Mouse (Mus musculus) kidney, postnatal 36 days (tissue): ENCODE measurements at regions not wholly inside any gene's neighbourhood (a gene's known extent, or its start where the extent isn't known, plus 50 kb on each side); places are given as distances from the start of the nearest gene placed in this dataset.

Source experiments
- DNase-seq, 2 experiments: peaks; one replicate each; pipeline ENCODE4 v3.0.0; 2021 to 2022; ENCODE audit warnings: mixed read lengths in 2 of 2

DNA sequence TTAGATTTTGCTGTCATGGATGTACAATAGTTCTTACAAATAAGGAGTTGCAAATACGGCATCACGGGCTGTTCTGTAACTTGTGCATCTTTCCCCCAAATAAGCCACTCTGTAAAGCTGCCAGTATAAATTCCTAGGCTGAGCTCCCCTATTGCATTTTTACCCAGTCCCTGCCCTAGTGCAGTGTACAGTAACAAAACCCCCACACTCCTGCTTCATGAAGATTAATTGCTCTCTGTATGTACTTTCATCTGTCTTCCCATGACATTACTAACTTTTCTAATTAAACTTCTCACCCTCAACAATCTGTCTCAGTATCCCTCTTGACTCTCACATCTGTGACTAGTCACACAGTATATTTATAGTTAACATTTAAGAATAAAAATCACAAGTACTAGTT lies 73.4 kb downstream of the Tm4sf1 start:
- no peak for DNase-seq

DNA sequence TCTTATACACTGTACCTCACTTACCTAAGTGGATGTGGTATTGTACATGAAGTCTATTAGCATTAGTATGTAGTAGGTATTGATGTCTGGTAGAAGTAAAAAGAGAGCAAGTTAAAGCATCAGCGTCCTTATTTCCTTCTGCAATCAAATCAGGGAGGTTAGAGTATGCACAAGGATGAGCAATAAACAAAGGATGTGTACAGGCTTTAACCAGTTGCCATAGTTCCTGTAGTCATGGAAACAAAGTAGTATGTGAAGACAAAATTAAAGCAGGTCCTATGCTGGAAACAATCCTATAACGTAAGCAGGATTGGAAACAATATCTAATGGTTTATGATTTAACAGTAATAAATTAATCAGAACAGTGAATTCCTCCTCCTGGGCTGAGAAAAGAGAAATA lies 78.0 kb downstream of the Tm4sf1 start:
- DNase-seq = no peak

DNA sequence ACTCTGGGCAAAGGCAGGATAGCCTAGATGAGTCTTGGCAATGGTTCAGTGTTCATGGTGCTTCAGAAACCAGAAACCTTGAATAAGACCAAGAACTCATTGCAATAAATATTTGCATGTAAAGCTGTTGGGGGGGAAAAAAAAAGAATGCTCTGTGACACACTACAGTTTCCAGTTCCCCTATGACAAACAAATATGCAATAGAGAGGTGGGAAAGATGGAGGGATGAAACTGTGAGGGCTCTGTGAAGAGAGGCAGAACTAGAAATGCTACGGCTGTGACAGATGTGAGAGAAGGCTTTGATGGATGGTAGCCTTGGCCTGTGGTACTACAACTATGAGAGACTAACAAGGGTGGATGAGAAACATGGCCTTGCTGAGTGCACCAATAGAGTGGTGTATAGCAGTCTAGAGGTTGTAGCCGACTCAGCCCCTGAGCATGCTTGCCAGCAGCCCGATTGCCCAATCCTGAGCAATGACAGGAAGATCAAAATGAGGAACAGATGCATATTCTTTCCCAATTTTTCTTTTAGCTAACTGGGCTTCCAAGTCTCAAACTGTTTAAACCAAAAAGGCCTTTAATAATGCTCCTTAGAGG lies 79.4 kb downstream of the Tm4sf1 start:
- no peak for DNase-seq

DNA sequence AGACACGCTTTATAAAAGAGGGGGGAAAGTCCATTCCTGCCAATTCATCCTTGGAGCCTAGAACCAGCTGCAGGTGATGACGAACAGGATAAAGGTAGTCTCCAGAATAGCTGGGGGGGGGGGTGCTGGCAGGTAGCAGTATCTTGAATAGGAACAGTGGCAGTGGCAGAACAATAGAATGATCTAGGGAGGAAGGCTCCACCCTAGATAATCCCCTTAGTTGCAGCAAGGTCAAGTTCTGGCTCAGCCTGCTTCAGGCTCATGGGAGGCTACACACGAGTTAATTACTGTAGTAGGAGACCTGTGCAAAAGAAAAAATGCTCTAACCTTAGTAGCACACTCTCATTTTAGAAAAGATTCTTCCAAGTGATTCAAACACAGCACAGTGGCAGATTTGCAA lies 83.4 kb downstream of the Tm4sf1 start:
- DNase-seq = no peak

DNA sequence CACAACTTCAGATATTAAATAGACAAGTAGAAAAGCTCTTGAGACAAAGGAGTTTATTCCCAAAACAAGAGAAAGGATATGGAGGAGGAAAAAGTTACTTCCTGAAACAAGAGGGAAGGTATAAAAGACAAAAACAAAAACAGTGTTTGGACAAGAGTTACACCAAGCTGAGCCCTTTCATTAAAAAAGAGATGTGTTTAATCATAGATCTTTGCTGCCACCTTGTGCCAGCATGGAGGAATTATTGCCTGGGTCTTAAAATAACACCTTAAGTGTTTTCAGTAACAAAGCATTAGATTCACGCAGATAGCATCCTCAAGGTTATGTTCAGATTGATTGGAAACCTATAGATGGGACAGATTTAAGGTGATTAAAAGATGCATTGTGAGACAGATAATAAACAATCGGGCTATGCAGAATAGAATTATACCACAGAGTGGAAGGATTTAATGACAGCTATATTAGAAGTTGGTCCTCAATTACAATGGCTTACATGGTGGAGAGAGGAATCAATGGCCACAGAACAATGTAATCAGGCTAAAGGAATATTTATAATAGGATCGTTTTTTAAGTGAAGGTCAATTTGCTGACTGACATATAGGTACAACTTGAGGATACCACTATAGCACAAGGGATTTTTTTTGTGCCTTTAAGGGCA lies 97.6 kb downstream of the Tm4sf1 start:
- DNase-seq = peak; percentile 46 to 66

DNA sequence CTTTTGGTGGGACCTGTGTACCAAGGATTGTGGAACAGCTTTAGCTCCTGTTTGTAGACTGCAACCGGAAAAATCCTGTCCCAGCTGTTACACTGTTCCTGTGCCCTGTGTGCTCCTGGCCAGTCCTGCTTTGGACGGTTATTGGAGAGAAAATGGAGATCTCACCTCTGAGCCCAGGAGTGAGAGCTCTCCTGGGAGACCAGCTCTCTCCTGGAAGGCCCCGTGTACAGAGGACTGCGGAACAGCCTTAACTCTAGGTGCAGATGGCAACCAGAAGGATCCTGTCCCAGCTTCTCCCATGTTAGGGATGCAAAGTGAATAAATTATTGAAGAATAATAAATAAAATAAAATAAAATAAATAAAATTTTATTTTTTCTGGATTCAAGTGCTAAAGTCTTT lies 98.4 kb downstream of the Tm4sf1 start:
- DNase-seq = no peak

DNA sequence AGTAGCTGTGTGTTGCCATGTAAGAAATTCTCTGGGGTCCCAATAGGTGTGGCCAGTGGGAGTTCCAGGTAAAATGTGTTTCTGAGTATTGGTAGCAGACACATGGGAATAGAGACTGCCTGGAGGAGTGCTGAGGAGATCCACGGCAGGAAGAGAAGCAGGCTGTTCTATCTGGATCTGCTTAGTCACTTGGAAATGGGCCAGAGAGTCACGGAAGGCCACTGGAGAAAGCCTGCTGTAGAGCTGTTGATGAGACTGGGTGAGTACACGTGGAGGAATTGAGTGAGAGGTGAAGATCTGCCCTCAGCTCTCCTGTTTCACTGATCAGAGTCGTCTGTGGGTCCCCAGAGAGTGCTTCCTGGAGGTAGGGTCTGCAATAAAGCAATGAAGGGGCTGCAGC lies 120.2 kb downstream of the Tm4sf1 start:
- peak in 1 of 2 experiments; percentile 4 for DNase-seq

DNA sequence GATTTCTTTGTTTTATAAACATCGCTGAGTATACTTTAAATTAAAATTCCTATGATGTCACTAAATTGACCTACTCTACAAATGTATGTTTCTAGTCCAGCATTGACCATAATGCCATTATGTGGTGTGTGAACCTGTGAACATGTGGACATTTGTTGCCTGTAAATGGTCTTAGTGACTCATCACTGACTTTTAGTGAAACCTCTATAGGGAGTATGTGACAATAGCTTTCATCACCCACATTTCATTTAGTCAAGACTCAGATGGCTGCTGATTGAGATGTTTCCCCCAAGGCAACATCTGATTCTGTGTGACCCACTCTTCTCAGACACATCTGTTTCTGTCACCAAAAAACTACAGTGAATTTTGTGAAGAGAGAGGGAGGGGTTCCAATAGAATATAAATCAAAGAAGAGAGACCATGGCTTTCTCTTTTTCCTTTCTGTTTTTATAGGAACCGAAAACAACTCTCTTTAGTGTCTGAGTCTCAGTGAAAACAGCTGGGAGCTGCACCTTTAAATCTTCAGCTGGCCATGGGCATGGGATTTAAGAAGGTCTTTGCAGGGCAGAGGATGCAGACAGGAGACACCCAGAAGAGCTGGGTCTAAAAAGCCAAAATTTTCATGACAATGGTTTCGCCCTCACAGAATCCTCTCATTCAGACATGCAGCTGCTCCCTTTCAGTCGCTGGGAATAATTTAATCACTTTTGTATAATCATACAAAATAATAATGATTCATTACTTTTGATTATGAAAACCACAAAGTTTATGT lies 148.4 kb downstream of the Tm4sf1 start:
- DNase-seq = no peak

DNA sequence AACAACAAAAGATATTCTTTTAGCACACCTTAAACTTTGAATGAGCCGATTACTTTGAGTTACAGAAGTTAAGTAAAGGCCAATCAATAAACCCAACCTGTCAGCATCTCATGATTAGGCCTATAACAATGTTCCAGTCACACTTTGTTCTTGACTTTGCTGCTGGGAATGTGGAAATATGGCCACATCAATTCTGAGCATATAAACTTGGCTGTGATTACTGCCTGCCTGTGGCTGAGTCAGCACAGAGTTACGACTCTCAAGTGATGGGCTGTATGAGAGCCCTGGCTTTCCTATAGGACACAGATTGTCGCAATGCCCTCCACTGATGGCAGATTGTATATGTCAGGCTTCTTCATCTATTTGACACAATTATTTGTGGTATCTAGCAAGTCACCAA lies 152.6 kb downstream of the Tm4sf1 start:
- DNase-seq = no peak

DNA sequence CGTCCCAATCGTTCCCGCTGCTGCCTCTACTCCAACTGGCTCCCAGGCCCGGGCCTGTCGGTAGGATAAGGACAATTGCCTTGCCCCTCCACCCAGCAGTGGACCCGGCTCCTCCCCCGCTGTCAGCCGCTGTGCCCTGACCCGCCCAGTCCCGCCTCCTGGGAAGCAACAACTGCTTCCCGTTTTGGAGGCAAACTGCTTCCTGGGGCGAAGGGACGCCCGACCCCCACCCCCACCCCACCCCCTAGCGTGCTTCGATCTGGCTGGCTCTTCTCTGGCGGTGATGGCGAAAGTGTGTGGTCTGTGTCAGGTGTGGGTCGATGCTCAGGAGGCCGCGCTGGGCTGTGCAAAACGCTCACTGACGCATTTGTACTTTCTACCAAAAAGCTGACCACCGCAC lies 164.9 kb downstream of the Tm4sf1 start:
- DNase-seq = peak; percentile 5 to 33

DNA sequence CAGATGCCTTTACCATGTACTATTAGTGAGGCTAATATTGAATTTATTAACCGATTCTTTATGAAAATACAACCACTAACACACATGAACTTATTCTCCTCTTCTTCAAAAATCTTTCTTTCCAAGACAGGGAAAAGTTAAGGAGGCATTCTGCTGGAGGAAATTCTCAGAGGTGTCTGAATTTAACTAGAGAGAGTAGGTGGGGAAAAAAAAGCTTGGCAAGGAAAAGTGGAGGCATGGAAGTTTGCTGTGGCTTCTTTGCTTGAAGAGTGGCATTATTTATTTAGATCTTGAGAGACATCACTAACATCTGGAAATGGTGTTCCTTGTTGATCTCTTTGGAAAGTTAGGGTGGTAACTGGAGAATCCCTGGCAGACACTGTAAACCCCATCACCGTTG lies 173.2 kb downstream of the Tm4sf1 start:
- DNase-seq = no peak

DNA sequence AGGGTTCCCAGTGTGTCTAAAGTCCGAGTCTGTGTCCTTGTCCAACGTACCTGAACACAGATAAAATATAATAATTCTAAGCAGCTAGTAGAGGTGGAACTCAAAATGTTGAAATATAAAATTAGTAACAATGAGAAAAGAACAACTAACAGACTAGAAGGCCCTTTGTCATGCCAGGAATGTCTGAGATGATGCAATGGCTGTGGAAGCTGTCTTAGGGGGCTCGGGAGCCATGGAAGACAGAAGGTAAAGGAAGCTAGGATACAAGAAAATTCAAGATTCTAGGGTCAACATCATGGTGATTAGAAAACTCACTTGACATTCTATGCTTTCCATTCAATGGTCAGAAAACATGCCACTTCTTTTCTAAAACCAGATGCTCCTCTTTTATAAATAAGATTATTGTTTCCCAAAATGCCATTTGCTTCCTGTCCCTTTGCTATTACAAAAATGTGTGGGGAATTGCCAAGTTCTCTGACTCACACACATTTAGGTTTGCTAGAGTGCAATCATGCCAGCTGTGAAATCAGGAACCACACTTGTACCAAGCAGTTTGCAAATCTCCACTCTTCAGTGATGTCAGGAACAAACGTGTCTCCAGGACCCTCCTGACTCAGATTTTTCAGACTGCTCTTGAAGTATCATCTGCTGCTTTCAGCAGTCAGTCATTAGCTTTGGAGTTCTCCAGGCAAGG lies 175.8 kb downstream of the Tm4sf1 start:
- no peak for DNase-seq

DNA sequence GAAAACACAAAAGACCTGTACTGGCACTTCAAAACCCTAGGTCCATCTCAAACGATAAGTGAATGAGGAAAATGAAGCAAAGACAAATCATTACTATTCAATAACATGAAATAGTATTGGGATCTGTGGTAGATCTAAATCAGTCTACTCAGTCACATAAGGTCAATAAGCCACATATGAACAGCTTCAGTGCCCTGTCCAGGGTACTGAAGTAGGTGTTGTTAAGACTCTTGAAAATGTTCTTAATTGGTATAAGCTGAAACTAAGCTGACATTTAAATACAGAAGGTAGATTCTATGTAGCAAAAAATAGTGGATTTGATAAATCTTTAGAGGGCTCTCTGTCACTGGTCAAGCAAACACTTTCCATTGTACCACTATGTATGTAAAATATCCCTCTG lies 183.8 kb downstream of the Tm4sf1 start:
- DNase-seq = peak in 1 of 2 experiments; percentile 2

DNA sequence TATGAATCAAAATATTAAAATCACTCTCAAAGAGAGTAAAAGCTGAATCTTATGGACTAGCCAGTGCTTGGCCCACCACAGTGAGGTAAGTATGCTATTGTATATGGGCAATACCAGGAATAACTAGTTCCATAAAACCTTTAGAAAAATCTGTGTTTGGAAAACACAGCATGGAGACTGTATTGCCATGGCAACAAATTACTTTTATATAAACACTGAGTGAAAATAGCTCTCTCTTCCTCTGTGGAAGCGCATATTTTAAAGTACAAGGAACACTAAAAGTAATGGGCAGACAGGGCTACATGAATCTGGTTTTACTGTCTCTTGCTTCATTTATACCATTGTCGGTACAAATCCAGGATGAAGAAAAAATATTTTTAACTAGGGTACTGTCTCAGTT lies 199.5 kb downstream of the Tm4sf1 start:
- no peak for DNase-seq

DNA sequence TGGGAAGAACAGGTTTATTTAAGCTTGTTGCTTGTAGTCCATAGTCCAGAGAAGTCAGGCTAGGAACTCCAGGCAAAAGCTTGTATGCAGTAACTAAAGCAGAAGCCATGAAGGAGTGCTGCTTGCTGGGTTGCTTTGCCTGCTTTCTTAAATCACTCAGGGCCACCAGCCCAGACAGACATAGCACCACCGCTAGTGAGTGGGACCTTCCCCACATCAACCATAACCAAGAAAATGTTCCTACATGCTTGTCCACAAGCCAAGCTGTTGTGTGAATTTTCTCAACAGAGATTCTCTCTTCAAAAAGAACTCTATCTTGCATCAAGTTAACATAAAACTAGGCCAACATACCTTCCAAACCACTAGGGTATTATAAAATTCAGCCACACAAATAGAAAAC lies 201.3 kb downstream of the Tm4sf1 start:
- no peak for DNase-seq

DNA sequence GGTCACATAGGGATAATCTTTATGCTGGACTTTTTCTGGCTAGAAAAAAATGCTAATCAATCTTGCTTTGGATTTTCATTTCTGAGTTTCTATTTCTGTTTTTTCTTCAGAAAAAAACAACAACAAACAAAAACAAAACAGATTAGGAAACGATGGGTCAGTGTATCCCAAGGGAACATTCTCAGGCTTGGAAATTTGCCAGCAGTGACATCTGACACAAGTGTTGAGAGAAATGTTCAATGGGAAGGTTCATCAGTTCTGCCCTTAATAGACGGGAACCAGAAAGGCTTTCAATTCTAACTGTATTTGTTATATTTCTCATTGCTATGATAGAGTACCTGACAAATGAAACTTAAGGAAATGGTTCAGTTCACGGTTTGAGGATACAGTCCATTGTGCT lies 206.9 kb downstream of the Tm4sf1 start:
- no peak for DNase-seq

DNA sequence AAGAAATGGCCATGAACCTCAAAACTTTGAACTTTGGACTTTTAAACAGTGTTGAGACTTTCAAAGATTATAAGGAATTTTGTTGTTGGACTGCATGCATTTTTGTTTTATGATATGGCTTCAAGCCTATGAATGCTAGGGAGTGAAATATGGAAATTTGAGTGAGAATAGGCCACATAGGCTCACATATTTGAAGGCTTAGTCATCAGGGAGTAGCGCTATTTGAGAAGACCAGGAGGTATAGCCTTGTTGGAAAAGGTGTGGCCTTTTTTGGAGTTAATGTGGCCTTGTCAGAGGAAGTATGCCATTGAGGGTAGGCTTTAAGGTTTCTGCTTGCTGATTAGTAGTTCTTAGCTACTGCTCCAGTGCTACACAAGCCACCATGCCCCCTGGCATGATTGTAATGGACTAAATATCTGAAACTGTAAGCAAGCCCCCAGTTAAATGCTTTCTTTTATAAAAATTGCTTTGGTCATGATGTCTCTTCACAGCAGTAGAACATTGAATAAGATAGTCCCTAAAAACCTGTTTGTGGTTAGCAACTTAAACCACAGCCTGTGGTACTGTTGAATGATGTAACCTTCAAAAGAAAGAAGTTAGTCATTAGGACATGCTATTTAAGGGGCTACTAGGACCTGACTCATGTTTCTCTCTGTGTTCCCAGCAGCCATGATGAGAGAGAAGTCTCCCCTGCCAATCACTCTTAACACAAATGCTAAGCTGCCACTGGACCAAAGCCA lies 208.4 kb downstream of the Tm4sf1 start:
- DNase-seq = no peak

DNA sequence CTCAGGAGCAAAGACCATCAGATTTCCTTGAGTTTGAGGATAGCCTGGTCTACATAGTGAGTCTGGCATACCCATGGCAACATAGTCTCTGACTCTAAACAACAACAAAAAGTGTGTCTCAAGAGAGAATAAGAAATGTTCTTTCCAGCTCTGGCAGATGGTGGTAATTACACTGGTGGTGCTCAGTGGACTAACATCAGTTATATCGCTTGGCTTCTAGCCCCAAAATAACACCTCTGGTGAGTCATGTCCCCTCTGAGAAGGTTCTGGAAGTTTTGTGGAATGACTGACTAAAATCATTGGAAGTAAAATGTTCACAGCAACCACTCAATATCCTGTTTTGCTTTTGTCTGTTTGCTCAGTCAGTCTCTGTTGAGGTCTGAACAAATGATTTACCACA lies 227.3 kb downstream of the Tm4sf1 start:
- DNase-seq = no peak

DNA sequence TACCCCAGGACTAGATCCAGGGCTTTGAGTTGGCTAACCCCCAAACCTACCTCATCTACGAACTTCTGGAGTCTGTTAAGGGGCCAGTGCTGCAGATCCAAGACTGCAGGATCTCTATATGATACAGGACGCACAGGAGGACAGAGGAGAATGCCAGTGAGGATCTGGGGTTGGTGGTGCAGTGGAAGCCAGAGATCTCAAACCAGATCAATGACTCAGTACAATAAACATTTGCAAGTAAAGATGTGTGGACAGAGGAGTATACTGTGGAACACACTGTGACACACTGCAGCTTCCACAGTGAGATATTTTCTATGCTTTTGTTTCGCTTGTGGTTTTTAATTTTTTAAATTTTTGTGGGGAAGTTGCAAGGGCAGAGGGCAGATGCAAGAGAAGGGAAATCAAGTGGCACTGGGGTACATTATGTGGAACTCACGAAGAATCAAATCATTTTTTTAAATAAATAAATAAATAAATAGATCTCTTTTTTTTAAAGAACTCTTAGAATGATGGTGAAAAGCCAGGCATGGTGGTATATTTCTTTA lies 227.8 kb downstream of the Tm4sf1 start:
- no peak for DNase-seq

DNA sequence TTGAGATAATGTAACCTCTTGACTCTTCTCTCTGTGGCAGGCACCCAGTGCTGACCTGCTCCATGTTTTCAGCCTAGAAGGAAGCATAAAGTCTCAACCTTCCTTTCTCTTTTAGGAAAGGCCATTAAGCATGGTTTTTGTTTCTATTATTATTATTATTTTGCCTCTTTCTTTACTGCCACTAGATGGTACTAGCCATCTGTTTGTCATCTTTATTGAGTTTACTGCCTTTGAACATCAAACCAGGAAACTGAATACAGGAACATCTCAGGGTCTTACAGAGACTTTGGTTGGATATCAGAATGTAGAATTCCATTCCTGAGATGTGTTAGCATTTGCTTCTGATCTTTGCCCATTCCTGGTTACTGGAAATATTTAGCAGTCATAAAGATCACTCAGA lies 268.8 kb downstream of the Tm4sf1 start:
- DNase-seq = no peak

DNA sequence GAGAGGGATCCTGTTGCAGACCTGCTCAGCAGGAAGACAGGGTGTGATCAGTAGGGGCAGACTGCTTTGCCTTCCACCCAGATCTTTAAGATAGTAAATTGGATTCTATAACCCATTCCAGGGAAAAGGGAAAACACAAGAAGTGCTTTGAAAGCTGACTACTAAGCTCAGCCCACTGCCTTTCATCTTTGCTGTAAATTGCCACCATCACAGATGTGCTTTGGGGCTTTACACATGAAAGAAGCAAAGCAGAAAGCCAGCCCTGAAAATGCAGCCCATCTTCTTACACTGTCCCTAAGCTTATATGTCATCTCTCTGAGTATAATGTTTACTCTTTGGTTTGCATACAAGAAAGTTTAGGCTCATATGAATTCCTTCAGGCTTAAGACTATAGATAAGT lies 283.6 kb downstream of the Tm4sf1 start:
- DNase-seq = no peak

DNA sequence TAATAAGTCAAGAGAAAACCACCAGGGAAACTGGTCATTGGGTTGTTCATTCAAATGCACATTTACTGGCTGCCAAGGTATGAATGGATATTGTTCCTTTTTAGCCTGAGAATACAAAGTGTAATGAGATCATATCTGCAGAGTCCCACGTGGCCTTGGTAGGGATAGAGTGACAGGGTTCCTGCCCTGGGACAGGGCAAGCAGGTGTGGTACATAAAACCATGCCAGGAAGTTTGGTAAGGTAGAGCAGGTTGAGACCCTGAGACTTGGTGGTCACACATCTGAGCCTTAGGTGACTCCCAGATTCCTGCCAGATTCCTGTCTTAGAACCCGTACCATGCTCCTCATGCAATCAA lies 320.5 kb downstream of the Tm4sf1 start:
- no peak for DNase-seq
